Mouse (Mus musculus) forebrain, embryonic 16.5 days (tissue): Measurements from ENCODE around the gene Pkp4. TPM values are rescaled to one million over a fixed set of nuclear protein-coding genes. Genes with fewer than 3 reads are reported as not detected.

ENCODE experiments used
- ATAC-seq: fragments of 200-750 bp; cut with Nextera tagmentation; 2 replicates; pipeline ENCODE4 v1.8.0; 2017; ENCODE audit warnings: mild to moderate bottlenecking, moderate library complexity
- H3K27ac ChIP-seq: fragments of 300-500 bp; sonication (generic); 2 replicates; pipeline ENCODE4 v1.5.1; 2014; ENCODE audit warnings: low read length, control low read depth
- H3K27me3 ChIP-seq: fragments of 300-500 bp; sonication (generic); replicated peaks from 2 replicates; pipeline ENCODE4 v1.6.1; 2014; ENCODE audit warnings: low read length; ENCODE audit not compliant: control insufficient read depth, insufficient read depth
- H3K36me3 ChIP-seq: fragments of 300-500 bp; sonication (generic); 2 replicates; pipeline ENCODE4 v1.6.1; 2014; ENCODE audit not compliant: control insufficient read depth, insufficient read depth
- H3K4me1 ChIP-seq: fragments of 300-500 bp; sonication (generic); replicated peaks from 2 replicates; pipeline ENCODE4 v1.6.1; 2014; ENCODE audit warnings: low read length; ENCODE audit not compliant: control insufficient read depth, insufficient read depth
- H3K4me2 ChIP-seq: fragments of 300-500 bp; sonication (generic); 2 replicates; pipeline ENCODE4 v1.6.1; 2014; ENCODE audit warnings: mild to moderate bottlenecking, low read length, control low read depth
- H3K4me3 ChIP-seq: fragments of 300-500 bp; sonication (generic); replicated peaks from 2 replicates; pipeline ENCODE4 v1.5.1; 2014; ENCODE audit warnings: mild to moderate bottlenecking, low read length, control low read depth
- H3K9ac ChIP-seq: fragments of 300-500 bp; sonication (generic); replicated peaks from 2 replicates; pipeline ENCODE4 v1.6.1; 2014; ENCODE audit warnings: low read depth, low read length, control low read depth
- H3K9me3 ChIP-seq: fragments of 300-500 bp; sonication (generic); 2 replicates; pipeline ENCODE4 v1.6.1; 2016; ENCODE audit warnings: low read length; ENCODE audit not compliant: control insufficient read depth
- WGBS: fragments of 180-500 bp; shearing (Covaris S2); extraction: QIAGEN DNeasy Blood & Tissue Kit; methylation state at CpG from one replicate; pipeline ENCODE4 v1.1.7; 2014; 5-methylcytosine and 5-hydroxymethylcytosine counted together
- polyA plus RNA-seq: library from polyadenylated mRNA; unstranded; fragments of >200 nt; fragmentation: Nextera tagmentation; extraction: Ambion mirVana; gene quantifications from 2 replicates; pipeline ENCODE4 v1.2.1, GENCODE M21; 2015

Pkp4 gene
- polyA plus RNA-seq, 1 experiment from 2014 or later = 26.3 TPM

GRCm38 (mm10) chr2:59271835-59272234 lies 111.2 kb downstream of the Pkp4 start:
- H3K36me3 ChIP-seq = no peaks in the 10 kb centered on the region
- H3K9me3 ChIP-seq = no peaks in the 10 kb centered on the region
- H3K4me2 ChIP-seq = no peak overlapping the region
- no peak overlapping the region for H3K9ac ChIP-seq
- no peak for ATAC-seq
- no peaks in the 10 kb centered on the region for H3K27me3 ChIP-seq
- no peak overlapping the region for H3K27ac ChIP-seq
- H3K4me3 ChIP-seq = no peak overlapping the region
- H3K4me1 ChIP-seq = no peaks in the 10 kb centered on the region
- WGBS = 89% methylated on average over 8 of the region's 8 CpGs

GRCm38 (mm10) chr2:59272713-59273112 lies 112.1 kb downstream of the Pkp4 start:
- Histone ChIP-seq H3K27me3 (no peaks in the 10 kb centered on the region), H3K9ac (no peak overlapping the region), H3K27ac (no peak overlapping the region), H3K36me3 (no peaks in the 10 kb centered on the region), H3K4me3 (no peak overlapping the region), H3K4me2 (no peak overlapping the region), H3K4me1 (no peaks in the 10 kb centered on the region), H3K9me3 (no peaks in the 10 kb centered on the region)
- no peak for ATAC-seq
- WGBS = 48% methylated on average over 6 of the region's 6 CpGs

- ATAC-seq = no peak
- no peak overlapping the region for H3K9ac ChIP-seq
- H3K4me2 ChIP-seq = no peak overlapping the region
- H3K4me3 ChIP-seq = no peak overlapping the region
- 0 out of 2 replicates have a peak, but pooled peaks cover 4% of the 10 kb centered on the region for H3K4me1 ChIP-seq
- H3K27ac ChIP-seq = no peak overlapping the region
- WGBS = 84% methylated on average over 7 of the region's 7 CpGs
- H3K9me3 ChIP-seq = no peaks in the 10 kb centered on the region
- no peaks in the 10 kb centered on the region for H3K36me3 ChIP-seq
- no peaks in the 10 kb centered on the region for H3K27me3 ChIP-seq
These were observed 120.4 kb downstream of the Pkp4 start for GRCm38 (mm10) chr2:59280914-59281562.

GRCm38 (mm10) chr2:59282966-59283365 lies 122.3 kb downstream of the Pkp4 start:
- no peaks in the 10 kb centered on the region for H3K27me3 ChIP-seq
- 98% methylated on average over 6 of the region's 6 CpGs for WGBS

GRCm38 (mm10) chr2:59284216-59284615 lies 123.6 kb downstream of the Pkp4 start:
- Histone ChIP-seq H3K4me2 (no peak overlapping the region), H3K36me3 (no peaks in the 10 kb centered on the region), H3K4me1 (0 out of 2 replicates have a peak, but pooled peaks cover 4% of the 10 kb centered on the region), H3K9me3 (no peaks in the 10 kb centered on the region), H3K27ac (no peak overlapping the region), H3K4me3 (no peak overlapping the region), H3K27me3 (no peaks in the 10 kb centered on the region), H3K9ac (no peak overlapping the region)
- ATAC-seq = no peak
- 90% methylated on average over 5 of the region's 5 CpGs for WGBS

More at GRCm38 (mm10) chr2:59282966-59283365, 122.3 kb downstream of the Pkp4 start:
- Histone ChIP-seq H3K36me3 (no peaks in the 10 kb centered on the region), H3K27ac (no peak overlapping the region), H3K4me1 (0 out of 2 replicates have a peak, but pooled peaks cover 4% of the 10 kb centered on the region), H3K4me2 (no peak overlapping the region), H3K9ac (no peak overlapping the region), H3K9me3 (no peaks in the 10 kb centered on the region), H3K4me3 (no peak overlapping the region)
- no peak for ATAC-seq

- H3K4me3 ChIP-seq = no peak overlapping the region
- no peak for ATAC-seq
- no peaks in the 10 kb centered on the region for H3K27me3 ChIP-seq
- 85% methylated on average over 8 of the region's 8 CpGs for WGBS
- H3K4me2 ChIP-seq = no peak overlapping the region
- H3K27ac ChIP-seq = no peak overlapping the region
- 0 out of 2 replicates have a peak, but pooled peaks cover 4% of the 10 kb centered on the region for H3K4me1 ChIP-seq
- no peak overlapping the region for H3K9ac ChIP-seq
- H3K9me3 ChIP-seq = no peaks in the 10 kb centered on the region
- no peaks in the 10 kb centered on the region for H3K36me3 ChIP-seq
These were observed 124.3 kb downstream of the Pkp4 start for GRCm38 (mm10) chr2:59284734-59285490.

GRCm38 (mm10) chr2:59285581-59285980 lies 124.9 kb downstream of the Pkp4 start:
- Histone ChIP-seq H3K4me1 (0 out of 2 replicates have a peak, but pooled peaks cover 4% of the 10 kb centered on the region), H3K4me2 (no peak overlapping the region), H3K27me3 (no peaks in the 10 kb centered on the region), H3K27ac (no peak overlapping the region; the same call in 1 of the 2 replicates), H3K36me3 (no peaks in the 10 kb centered on the region), H3K9ac (no peak overlapping the region), H3K9me3 (no peaks in the 10 kb centered on the region), H3K4me3 (no peak overlapping the region)
- 61% methylated on average over 1 of the region's 1 CpGs for WGBS
- ATAC-seq = no peak

- Histone ChIP-seq H3K9ac (no peak overlapping the region), H3K27me3 (no peaks in the 10 kb centered on the region), H3K4me2 (no peak overlapping the region), H3K27ac (no peak overlapping the region), H3K9me3 (no peaks in the 10 kb centered on the region), H3K4me1 (0 out of 2 replicates have a peak, but pooled peaks cover 4% of the 10 kb centered on the region), H3K36me3 (no peaks in the 10 kb centered on the region), H3K4me3 (no peak overlapping the region)
- WGBS = 52% methylated on average over 9 of the region's 9 CpGs
- peak; percentile 53 for ATAC-seq
These were observed 125.6 kb downstream of the Pkp4 start for GRCm38 (mm10) chr2:59286247-59286646.

GRCm38 (mm10) chr2:59287630-59288029 lies 127.0 kb downstream of the Pkp4 start:
- no peak overlapping the region for H3K4me3 ChIP-seq
- no peaks in the 10 kb centered on the region for H3K36me3 ChIP-seq
- H3K27ac ChIP-seq = no peak overlapping the region
- WGBS = 66% methylated on average over 8 of the region's 8 CpGs
- H3K4me2 ChIP-seq = no peak overlapping the region
- no peak overlapping the region for H3K9ac ChIP-seq
- H3K4me1 ChIP-seq = 0 out of 2 replicates have a peak, but pooled peaks cover 4% of the 10 kb centered on the region
- ATAC-seq = no peak
- H3K9me3 ChIP-seq = no peaks in the 10 kb centered on the region
- H3K27me3 ChIP-seq = no peaks in the 10 kb centered on the region
